Mouse (Mus musculus): ENCODE measurements at regions not wholly inside any gene's neighbourhood (a gene's known extent, or its start where the extent isn't known, plus 50 kb on each side); places are given as distances from the start of the nearest gene placed in this dataset.

GRCm38 (mm10) chr8:78018430-78019180 lies 194.5 kb upstream of the Ttc29 start:
- DNase-seq: no peak

- DNase-seq: peak in 1 of 2 experiments; percentile 31
These were observed 191.6 kb upstream of the Ttc29 start for GRCm38 (mm10) chr8:78021473-78021872.

- no peak for DNase-seq
These were observed 190.1 kb upstream of the Ttc29 start for GRCm38 (mm10) chr8:78022986-78023385.

- peak; percentile 43 to 61 for DNase-seq
These were observed 189.6 kb upstream of the Ttc29 start for GRCm38 (mm10) chr8:78023467-78023866.

GRCm38 (mm10) chr8:78023936-78024335 lies 189.2 kb upstream of the Ttc29 start:
- no peak for DNase-seq

GRCm38 (mm10) chr8:78024964-78025363 lies 188.1 kb upstream of the Ttc29 start:
- DNase-seq: no peak

GRCm38 (mm10) chr8:78027371-78027770 lies 185.7 kb upstream of the Ttc29 start:
- no peak for DNase-seq

- no peak for DNase-seq
These were observed 184.2 kb upstream of the Ttc29 start for GRCm38 (mm10) chr8:78028928-78029327.

- DNase-seq: no peak
These were observed 181.3 kb upstream of the Ttc29 start for GRCm38 (mm10) chr8:78031811-78032210.

- no peak for DNase-seq
These were observed 178.4 kb upstream of the Ttc29 start for GRCm38 (mm10) chr8:78034687-78035086.

GRCm38 (mm10) chr8:78037218-78037617 lies 175.9 kb upstream of the Ttc29 start:
- no peak for DNase-seq

GRCm38 (mm10) chr8:78046691-78047090 lies 166.4 kb upstream of the Ttc29 start:
- DNase-seq: no peak

GRCm38 (mm10) chr8:78050768-78051167 lies 162.3 kb upstream of the Ttc29 start:
- DNase-seq: no peak

GRCm38 (mm10) chr8:78054435-78054834 lies 158.7 kb upstream of the Ttc29 start:
- DNase-seq: peak in 1 of 2 experiments; percentile 26

GRCm38 (mm10) chr8:78054920-78055319 lies 158.2 kb upstream of the Ttc29 start:
- DNase-seq: no peak

GRCm38 (mm10) chr8:78055531-78055930 lies 157.6 kb upstream of the Ttc29 start:
- DNase-seq: no peak

GRCm38 (mm10) chr8:78057357-78057756 lies 155.7 kb upstream of the Ttc29 start:
- DNase-seq: no peak

- no peak for DNase-seq
These were observed 151.0 kb upstream of the Ttc29 start for GRCm38 (mm10) chr8:78061827-78062719.

GRCm38 (mm10) chr8:78063529-78063928 lies 149.6 kb upstream of the Ttc29 start:
- DNase-seq: peak; percentile 73 to 79

GRCm38 (mm10) chr8:78064161-78064560 lies 148.9 kb upstream of the Ttc29 start:
- no peak for DNase-seq

GRCm38 (mm10) chr8:78065890-78066493 lies 147.1 kb upstream of the Ttc29 start:
- DNase-seq: no peak

GRCm38 (mm10) chr8:78068087-78068910 lies 144.8 kb upstream of the Ttc29 start:
- DNase-seq: no peak

- DNase-seq: no peak
These were observed 139.3 kb upstream of the Ttc29 start for GRCm38 (mm10) chr8:78073821-78074220.

Measured in kidney, postnatal 4 days (tissue).